Mouse (Mus musculus): Measurements from ENCODE around the gene Arhgap42.

Arhgap42 gene

GRCm38 (mm10) chr9:9210464-9210863 lies 28.4 kb downstream of the Arhgap42 start:
- DNase-seq (ENCODE audit: low read depth, low spot score), result no peak

- DNase-seq (ENCODE audit: low read depth, low spot score), result no peak
These were observed 30.7 kb downstream of the Arhgap42 start for GRCm38 (mm10) chr9:9208205-9208604.

GRCm38 (mm10) chr9:9207251-9207650 lies 31.6 kb downstream of the Arhgap42 start:
- peak; percentile 1 for DNase-seq (ENCODE audit: low read depth, low spot score)

DNA sequence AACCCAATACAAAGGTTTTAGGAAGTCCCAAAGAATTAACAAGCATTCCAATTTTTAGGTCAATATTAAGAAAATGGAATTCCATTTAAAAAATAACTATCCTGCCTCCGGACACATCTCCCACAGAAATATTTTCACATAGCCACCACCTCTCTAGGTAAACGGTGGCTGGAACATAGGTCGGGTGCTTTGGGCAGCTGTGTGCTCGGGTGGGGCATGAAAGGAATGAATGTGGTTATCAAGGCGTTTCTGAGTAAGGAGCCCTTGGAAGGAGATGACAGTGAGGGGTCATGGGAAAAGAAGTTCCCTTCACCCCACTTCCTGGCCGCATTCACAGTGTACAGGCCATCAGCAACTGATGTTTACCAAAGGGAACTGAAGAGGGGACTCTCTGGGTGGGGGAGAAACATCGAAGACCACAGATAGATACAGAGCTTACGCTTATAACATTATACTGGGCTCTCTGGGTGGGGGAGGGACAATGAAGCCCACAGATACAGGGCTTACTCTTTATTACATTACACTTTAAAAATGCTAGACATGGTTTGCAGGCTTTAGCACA lies 38.0 kb downstream of the Arhgap42 start:
- DNase-seq (ENCODE audit: low read depth, low spot score), result no peak

GRCm38 (mm10) chr9:9199170-9199841 lies 39.6 kb downstream of the Arhgap42 start:
- no peak for DNase-seq (ENCODE audit: low read depth, low spot score)

GRCm38 (mm10) chr9:9198645-9199044 lies 40.3 kb downstream of the Arhgap42 start:
- DNase-seq (ENCODE audit: low read depth, low spot score), result no peak

DNA sequence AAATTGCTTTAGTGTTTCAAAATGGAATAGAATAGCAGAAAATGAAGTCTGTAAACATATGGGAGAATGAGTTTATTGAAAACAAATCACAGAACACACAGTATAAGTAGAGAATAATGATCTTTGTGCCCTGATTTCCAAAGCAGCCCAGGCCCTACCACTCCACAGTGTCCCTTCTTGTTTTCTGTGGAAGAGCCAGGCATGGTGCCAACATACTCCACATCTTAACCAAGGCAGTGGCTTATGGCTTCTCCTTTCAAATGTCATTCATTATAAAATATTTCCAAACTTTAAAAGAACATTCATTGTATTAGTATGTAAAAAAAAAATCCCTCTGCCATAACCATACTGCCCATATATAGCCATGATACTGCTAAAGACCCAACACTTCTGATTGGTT lies 42.9 kb downstream of the Arhgap42 start:
- DNase-seq (ENCODE audit: low read depth, low spot score), result no peak

DNA sequence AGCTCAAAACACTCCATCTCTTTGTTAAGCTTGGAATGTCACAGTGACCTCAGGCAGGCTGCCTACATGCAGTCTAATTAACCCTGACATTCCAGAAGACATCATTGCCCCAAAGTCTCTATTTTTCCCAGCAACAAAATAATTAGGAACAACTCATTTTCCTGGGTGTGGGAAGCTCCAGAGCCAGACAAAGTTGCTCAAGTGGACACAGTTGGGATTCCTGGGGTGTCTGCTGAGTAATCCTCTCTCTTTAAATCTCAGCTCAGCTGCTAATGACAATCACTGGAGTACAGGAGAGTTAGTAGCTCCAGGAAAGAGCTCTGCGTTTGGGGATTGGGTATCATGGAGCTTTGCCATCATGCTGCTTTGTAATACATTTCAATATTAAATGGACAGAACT lies 44.4 kb downstream of the Arhgap42 start:
- no peak for DNase-seq (ENCODE audit: low read depth, low spot score)

DNA sequence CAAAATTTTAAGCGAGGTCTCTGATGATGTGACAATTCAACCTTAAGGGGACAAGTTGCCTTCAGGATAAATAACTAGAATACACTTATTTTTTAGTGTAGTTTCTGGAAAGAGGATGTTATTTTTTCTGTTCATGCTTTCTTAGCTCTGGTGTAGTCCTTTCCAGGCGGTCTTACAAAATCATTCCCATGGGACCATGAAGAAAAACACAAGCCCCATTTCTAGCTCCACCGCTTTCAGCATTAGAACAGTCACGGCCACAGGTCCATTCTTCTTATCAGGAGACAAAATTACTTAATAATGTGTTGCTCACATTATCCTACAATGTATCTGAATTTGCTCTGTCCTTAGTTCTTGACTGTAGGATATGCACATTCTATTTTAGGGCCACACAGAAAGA lies 46.2 kb downstream of the Arhgap42 start:
- no peak for DNase-seq (ENCODE audit: low read depth, low spot score)

- DNase-seq (ENCODE audit: low read depth, low spot score), result no peak
These were observed 48.1 kb downstream of the Arhgap42 start for GRCm38 (mm10) chr9:9190835-9191234.

DNA sequence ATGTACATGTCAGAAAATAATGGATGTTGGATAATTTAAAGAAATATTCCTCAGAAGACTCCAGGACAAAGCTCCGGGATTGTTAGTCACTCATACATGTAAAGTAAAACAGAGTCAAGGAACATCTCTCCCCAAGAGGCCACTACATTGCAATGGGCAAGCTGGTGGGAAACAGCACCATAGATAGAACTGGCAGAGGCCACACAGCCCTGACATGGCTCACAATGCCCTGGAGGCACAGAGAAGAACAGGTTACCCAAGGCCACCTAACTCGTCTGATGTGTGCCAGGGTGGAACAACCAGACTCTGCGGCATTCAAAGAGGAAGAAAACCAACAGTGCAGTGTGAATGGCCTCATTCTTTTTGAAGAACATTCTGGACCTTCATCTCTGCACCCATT lies 50.7 kb downstream of the Arhgap42 start:
- DNase-seq (ENCODE audit: low read depth, low spot score), result no peak

DNA sequence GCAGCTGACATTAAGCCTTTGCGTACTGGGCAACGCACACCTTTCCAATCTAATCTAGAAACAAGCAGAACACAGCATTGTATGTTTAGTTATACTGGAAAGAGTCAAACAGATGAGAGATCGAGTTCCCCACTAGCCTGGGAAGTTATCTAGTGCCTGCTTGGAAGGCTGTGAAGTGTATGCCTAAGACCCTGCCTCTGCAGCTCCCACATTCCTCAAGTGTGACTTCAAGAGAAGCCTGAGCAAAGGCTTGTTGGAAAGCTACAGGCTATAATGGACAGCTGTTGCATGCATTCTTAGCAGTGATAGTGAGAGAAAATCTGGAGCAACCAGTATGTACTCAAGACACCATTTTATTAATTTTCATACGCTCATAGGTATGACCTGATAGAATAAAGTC lies 61.2 kb downstream of the Arhgap42 start:
- no peak for DNase-seq (ENCODE audit: low read depth, low spot score)

DNA sequence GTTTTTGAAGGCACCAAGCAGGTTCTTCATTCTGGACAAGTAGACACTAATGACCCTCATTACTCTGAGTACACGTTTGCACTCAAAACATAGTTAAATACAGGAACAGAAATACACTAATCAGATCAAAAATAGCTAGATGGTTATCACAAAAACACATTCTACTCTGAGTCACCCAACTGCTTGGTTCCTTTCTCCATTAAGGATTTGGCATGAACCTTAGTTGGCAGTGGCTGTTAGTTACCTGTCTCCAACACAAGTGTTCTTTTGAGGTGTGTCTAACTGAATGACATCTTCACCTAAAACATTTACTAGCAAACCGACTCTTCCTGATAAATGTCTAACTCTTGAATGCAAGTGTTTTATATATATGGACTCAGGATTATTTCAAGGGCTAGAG lies 64.0 kb downstream of the Arhgap42 start:
- no peak for DNase-seq (ENCODE audit: low read depth, low spot score)

GRCm38 (mm10) chr9:9174206-9174605 lies 64.7 kb downstream of the Arhgap42 start:
- no peak for DNase-seq (ENCODE audit: low read depth, low spot score)

- DNase-seq (ENCODE audit: low read depth, low spot score), result no peak
These were observed 65.8 kb downstream of the Arhgap42 start for GRCm38 (mm10) chr9:9173091-9173490.

DNA sequence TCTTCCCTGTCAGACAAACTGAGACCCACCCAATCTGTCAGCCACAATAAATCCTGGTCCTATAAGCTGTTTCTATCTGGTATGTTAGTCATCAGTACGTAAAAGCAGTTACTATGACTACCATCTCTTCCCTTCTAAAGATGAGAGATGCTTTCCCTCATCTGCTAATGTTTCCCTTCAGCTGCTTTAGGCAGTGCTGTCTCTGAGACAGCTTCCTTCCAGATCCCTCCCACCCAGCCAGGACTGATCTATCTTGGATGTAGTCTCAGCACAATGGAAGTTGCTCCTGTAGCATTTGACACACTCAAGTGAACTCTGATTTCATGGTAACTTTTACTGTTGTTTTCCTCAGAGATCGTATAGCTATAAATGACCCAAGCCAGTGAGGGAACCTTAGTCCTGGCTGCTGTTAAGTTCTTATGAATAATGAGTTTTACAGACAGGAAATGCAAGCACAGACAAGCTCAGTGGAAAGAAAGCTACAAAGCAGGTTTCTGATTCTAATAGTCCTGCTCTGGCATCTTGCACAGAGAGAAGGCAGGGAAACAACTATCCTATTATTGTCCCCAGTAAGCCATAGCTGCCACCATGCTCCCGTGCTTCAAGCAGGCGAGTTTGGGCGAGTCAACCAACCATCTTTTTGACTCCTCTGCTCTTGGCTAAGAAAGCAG lies 67.6 kb downstream of the Arhgap42 start:
- DNase-seq (ENCODE audit: low read depth, low spot score), result no peak

GRCm38 (mm10) chr9:9165641-9166063 lies 73.2 kb downstream of the Arhgap42 start:
- no peak for DNase-seq (ENCODE audit: low read depth, low spot score)

- DNase-seq (ENCODE audit: low read depth, low spot score), result no peak
These were observed 78.2 kb downstream of the Arhgap42 start for GRCm38 (mm10) chr9:9160736-9161135.

- no peak for DNase-seq (ENCODE audit: low read depth, low spot score)
These were observed 80.7 kb downstream of the Arhgap42 start for GRCm38 (mm10) chr9:9158241-9158640.

DNA sequence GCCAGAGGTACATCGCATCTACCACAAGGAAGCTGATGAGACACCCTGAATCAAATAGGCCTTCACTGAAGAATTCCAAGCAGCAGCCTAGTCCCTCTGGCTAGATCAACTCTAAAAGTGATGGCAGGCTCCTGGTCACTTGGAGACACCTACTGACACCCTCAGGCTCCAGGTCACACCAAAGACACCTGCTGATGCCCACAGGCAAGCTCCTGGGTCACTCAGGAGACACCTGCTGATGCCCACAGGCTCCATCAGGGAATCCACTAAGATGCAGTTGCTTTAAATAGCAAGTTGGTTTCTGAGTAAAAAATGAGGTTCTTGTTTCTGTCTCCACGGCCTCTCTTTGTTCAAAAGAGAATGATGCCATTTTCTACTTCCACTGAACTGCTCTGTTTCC lies 81.5 kb downstream of the Arhgap42 start:
- no peak for DNase-seq (ENCODE audit: low read depth, low spot score)

- no peak for DNase-seq (ENCODE audit: low read depth, low spot score)
These were observed 84.3 kb downstream of the Arhgap42 start for GRCm38 (mm10) chr9:9154636-9155035.

- DNase-seq (ENCODE audit: low read depth, low spot score), result no peak
These were observed 94.4 kb downstream of the Arhgap42 start for GRCm38 (mm10) chr9:9144301-9145121.

All from A20 (cell line).